Mouse (Mus musculus) layer of hippocampus, postnatal 10 days (tissue): Measurements from ENCODE around the gene Efhd1. TPM values are rescaled to one million over a fixed set of nuclear protein-coding genes. Genes with fewer than 3 reads are reported as not detected.

Experiments
- DNase-seq, 2 experiments: peaks; one replicate each; pipeline ENCODE4 v3.0.0; 2021; ENCODE audit warnings: low spot score in 2 of 2
- total RNA-seq, 2 experiments: library from RNA; stranded (reverse); gene quantifications; 2 replicates each; pipeline ENCODE4 v1.2.3; 2021

Gene Efhd1
- total RNA-seq, 2 experiments from 2014 or later = 7.2 to 7.7 TPM

DNA sequence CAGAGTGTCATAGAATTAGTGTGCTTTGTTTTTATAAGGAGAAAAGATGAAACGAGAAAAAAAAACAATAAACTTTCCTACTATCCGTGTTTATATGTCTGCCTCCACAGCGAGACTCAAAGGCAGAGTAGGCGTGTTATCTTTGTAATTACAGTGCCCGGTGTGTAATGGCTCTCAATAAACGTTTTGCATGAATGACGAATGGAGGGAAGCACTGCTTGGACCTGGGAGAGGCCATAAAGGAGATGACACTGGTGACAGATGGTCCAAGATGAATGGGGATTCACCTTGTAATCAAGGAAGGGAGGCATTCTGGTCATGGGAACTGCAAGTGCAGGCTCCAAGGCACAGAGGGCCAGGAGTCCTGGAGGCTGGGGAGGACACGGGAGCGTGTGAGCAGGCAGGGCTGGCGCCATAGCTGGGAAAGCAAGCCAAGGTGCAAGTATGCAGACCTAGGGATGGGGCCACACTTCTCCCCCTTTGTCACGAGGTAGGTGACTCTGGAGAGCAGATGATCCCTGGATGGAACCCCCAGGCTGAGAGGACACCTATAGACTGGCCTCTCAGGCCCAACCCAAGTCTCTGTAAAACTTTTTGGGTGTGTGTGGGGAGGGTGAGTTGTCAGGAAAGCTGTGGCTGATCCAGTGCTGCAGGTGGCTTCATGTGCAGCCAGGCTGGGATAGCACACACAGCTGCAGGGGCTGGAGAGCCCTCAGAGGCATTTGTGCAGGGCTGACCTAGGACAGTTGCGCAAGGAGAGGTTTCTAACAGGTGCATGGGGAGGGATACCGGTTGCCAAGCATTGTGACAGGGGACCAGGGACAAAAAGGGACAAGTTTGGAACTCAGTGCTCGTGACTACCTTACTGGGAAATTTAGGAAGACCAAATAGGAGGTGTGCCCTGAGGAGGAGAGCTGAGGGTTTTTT is 36.5 kb downstream of the Efhd1 start:
- no peak for DNase-seq

- DNase-seq = no peak
These were observed 37.8 kb downstream of the Efhd1 start for GRCm38 (mm10) chr1:87301971-87302370.

- no peak for DNase-seq
These were observed 44.8 kb downstream of the Efhd1 start for GRCm38 (mm10) chr1:87308952-87309351.

- DNase-seq = no peak
These were observed 45.5 kb downstream of the Efhd1 start for GRCm38 (mm10) chr1:87309621-87310020.

DNA sequence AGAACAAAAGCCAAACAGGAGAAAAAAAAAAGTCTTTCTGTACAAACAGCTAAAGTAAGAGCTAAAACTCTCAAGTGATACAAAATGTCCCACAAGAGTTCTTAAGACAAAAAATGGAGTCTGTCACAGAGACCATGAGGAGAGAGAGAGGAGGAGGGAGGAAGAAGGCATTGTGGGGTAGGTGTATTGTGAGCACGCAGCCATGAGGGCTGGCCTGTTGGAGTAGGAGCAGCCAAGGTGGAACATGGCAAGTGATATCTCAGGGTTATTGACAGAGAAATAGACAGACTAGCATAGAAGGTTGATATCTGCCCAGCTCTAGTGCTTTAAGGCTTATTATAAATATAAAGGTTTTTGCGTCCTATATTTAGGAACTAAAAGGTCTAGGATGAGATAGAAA is 48.5 kb downstream of the Efhd1 start:
- no peak for DNase-seq

GRCm38 (mm10) chr1:87313116-87313515 is 49.0 kb downstream of the Efhd1 start:
- no peak for DNase-seq

DNA sequence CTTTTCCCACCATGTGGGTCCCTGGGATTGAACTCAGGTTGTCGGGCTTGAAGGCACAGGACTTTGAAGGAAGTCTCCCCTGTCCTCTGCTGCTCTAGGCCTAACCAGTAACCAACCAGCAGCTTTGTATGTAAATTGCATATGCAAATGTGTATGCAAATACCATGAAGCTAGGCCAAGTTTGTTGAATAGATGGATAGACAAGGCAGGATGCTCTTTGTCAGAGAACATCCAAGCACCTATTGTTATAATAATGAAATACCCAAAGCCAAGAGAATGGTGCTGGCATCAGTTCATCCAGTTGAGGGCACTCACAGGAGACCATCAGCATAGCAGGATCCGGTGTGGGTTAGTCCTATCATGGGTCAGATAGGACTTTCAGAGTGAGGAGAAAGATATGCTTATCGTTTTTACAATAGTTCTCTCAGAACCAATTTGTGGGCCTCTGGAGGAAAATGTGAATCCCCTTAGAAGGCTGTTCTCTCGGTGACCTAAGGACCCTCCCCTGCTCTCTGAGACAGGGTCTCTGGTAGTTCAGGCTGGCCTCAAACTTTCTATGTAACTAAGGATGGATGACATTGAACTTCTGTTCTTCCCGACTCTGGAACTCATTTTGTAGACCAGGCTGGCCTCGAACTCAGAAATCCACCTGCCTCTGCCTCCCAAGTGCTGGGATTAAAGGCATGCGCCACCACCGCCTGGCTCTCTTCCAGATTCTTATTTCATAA is 49.8 kb downstream of the Efhd1 start:
- no peak for DNase-seq

DNA sequence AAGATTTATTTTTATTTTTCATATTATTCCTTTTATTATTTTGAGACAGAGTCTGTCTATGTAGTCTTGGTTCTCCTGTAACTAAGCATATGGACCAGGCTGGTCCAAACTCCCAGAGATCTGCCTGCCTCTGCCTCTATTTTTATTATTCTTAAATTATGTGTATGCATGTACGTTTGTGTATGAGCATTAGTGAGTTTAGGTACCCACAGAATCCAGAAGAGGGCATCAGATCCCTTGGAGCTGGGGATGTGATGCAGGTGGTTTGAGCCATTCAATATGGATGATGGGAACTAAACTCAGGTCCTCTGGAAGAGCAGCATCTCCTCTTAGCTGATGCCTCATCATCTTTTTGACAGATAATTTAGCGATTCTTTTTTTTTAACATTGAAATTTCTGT is 51.3 kb downstream of the Efhd1 start:
- no peak for DNase-seq

DNA sequence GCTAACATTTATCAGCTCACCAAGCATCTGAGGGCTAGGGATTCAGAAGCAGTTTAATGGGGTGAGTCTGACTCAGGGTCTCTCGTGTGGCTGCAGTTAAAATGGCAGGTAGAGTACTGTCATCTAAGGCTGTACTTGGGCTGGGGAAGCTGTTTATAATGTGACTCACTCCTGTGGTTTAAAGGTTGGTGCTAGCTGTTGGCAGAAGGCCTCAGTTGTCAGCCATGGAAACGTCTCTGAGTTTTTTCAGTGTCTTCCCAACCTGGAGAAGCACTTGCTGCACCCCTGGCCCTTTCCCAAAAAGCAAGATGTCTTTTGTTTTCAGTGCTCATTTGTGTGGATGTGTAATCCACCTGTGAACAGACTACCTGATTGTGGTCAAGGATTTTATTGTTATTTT is 51.7 kb downstream of the Efhd1 start:
- no peak for DNase-seq

DNA sequence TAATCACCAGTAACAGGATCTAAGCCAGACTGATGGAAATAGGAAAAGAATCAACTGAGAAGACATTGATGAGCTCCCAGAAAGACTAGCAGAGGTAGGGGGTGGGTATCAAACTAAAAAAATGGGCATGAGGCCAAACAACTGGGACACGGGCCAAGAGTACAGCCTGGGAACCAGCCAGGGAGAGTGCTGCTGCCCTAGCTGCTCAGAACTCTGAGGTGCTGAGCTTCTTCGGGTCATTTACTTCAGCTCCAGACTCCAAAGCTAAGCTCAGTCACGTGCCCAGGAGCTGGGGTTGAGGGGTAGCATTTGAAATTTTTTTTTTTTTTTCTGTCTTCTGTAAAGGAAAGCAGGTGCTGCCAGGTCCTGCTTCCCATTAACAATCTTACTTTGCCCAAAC is 52.5 kb downstream of the Efhd1 start:
- DNase-seq = peak; percentile 61 to 64

DNA sequence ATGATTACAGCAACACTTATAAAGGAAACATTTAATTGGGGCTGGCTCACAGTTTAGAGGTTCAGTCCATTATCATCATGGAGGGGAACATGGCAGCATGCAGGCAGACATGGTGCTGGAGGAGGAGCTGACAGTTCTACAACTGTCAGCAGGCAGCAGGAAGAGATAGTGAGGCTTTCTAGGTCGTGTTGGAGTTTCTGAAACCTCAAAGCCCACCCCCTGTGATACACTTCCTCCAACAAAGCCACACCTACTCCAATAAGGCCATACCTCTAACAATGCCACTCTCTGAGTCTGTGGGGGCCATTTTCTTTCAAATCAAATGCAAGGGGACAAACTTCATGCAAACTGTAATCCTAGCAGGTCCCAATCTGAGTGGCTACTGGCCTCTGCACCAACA is 56.9 kb downstream of the Efhd1 start:
- DNase-seq = no peak

GRCm38 (mm10) chr1:87322778-87323177 is 58.6 kb downstream of the Efhd1 start:
- no peak for DNase-seq

- DNase-seq = no peak
These were observed 60.5 kb downstream of the Efhd1 start for GRCm38 (mm10) chr1:87324649-87325048.

DNA sequence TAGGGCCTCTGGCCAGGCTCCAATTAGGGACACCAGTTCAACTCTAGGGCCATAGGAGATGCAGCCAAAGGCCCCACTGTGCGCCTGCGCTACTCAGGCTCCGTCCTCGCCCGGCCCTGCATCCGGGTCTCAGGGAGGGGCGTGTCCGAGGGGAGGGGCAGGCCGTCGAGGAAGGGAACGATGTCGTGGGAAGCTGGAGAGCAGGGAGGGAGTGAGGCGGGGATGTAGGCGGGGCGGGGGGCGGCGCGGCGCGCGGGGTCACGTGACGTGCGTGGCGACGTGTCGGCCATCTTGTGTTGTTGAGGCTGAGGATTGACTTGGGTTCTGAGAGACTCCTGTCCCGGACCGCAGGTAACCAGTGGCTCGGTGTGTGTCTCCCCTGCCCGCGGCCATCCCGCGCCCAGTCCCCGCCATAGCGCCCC is 62.6 kb downstream of the Efhd1 start, which contains the start of gene Gigyf2:
Gene Gigyf2, plus strand, starts transcription at position 257 of the 422 bp plus-strand sequence.
- peak; percentile 94 to 96 for DNase-seq

DNA sequence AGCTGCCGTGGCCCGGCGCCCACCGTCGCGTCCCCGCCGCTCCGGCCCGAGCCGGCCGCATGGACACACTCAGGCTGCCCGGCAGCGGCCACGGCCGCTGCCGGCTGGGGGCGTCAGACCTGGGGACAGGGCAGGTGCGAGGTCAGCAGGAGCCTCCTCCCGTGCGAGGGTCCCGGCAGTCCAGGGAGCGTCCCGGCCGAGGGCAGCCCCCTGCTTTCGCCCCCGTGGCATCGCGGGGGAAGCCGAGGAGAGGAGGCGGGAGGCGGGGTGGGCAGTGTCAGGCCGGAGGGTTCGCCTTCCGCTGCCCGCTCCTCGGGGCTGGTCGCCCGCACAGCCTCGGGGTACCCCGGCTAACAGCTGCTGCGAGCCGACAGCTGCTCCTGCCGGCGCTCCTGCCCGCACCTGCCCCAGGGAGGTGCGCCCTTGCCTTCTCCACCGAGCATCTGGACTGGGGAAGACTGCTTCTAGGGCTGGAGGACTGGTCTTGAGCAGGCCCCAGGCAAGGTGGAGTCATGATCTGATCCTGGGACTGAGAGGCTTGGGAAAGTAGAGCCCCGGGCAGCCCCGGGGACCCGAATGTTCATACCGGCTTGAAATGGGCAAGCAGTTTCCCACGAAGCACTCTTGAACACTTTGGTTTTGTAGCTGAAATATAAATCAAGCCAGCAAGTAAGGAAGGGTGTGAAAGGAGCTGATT is 63.1 kb downstream of the Efhd1 start:
- no peak for DNase-seq

DNA sequence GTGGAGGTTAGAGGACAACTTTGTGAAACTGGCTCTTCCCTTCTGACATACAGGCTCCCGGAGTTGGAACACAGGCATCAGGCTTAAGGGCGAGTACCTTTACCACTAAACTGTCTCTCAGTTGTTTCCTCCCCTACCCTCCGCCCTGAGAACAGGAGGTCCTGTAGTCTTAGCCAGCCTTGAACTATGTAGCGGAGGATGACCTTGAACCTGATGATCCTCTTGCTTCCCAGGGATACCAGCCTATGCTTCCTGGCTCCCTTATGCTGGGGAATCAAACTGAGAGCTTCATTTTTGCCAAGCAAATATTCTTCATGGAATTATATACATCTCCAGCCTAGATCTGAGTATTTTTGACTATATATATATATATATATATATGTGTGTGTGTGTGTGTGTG is 67.6 kb downstream of the Efhd1 start:
- no peak for DNase-seq

DNA sequence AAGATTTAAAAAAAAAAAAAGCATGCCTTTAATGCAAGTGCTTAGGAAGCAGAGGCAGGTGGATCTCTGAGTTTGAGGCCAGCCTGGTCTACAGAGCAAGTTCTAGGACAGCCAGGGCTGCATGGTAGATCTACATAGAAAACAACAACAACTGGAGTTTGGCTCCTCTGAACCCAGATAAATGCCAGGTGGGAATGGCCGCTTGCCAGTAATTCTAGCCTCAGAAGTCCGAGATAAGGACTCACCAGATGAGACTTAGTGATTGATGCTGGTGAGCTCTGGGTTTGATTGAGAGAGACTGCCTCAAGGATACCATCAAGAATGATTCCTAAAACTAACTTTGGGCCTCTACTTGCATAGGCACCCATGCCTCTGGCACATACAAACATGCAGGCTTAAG is 86.4 kb downstream of the Efhd1 start:
- no peak for DNase-seq

- DNase-seq = no peak
These were observed 96.1 kb downstream of the Efhd1 start for GRCm38 (mm10) chr1:87360276-87360675.
